Mouse (Mus musculus) neural tube, embryonic 11.5 days (tissue): ENCODE measurements around the gene Tmem106a. TPM values are rescaled to one million over a fixed set of nuclear protein-coding genes. Genes with fewer than 3 reads are reported as not detected.
"Not testable (repeated sequence)": the region's sequence is repeated elsewhere in the genome, so short reads cannot be mapped to it uniquely, and the experiment has no call there.

Experiments
- ATAC-seq: fragments of 200-750 bp; cut with Nextera tagmentation; 2 replicates; pipeline ENCODE4 v1.8.0; 2017; ENCODE audit warnings: moderate number of reproducible peaks, mild to moderate bottlenecking, moderate TSS enrichment, moderate library complexity; ENCODE audit not compliant: insufficient read depth, low FRiP score, low TSS enrichment
- DNase-seq: peaks from one replicate; pipeline ENCODE4 v3.0.0-alpha.2; 2015; ENCODE audit warnings: low spot score
- H3K27ac ChIP-seq: fragments of 300-500 bp; sonication (generic); 2 replicates; pipeline ENCODE4 v1.5.1; 2014; ENCODE audit warnings: low read depth, mild to moderate bottlenecking, low read length
- H3K27me3 ChIP-seq: fragments of 300-500 bp; sonication (generic); 2 replicates; pipeline ENCODE4 v1.6.1; 2014; ENCODE audit warnings: mild to moderate bottlenecking, low read length, mixed read lengths; ENCODE audit not compliant: control insufficient read depth, insufficient read depth
- H3K36me3 ChIP-seq: fragments of 300-500 bp; sonication (generic); 2 replicates; pipeline ENCODE4 v1.6.1; 2014; ENCODE audit warnings: mild to moderate bottlenecking, low read length, moderate library complexity, mixed read lengths; ENCODE audit not compliant: control insufficient read depth, insufficient read depth
- H3K4me1 ChIP-seq: fragments of 300-500 bp; sonication (generic); 2 replicates; pipeline ENCODE4 v1.6.1; 2014; ENCODE audit warnings: low read length, mixed read lengths; ENCODE audit not compliant: control insufficient read depth, insufficient read depth
- H3K4me2 ChIP-seq: fragments of 300-500 bp; sonication (generic); 2 replicates; pipeline ENCODE4 v1.6.1; 2014; ENCODE audit warnings: low read depth, mild to moderate bottlenecking, moderate library complexity
- H3K4me3 ChIP-seq: fragments of 300-500 bp; sonication (generic); 2 replicates; pipeline ENCODE4 v1.5.1; 2014; ENCODE audit warnings: low read depth, low read length
- H3K9ac ChIP-seq: fragments of 300-500 bp; sonication (generic); 2 replicates; pipeline ENCODE4 v1.6.1; 2014; ENCODE audit warnings: mild to moderate bottlenecking, low read length
- H3K9me3 ChIP-seq: fragments of 300-500 bp; sonication (generic); 2 replicates; pipeline ENCODE4 v1.6.1; 2016; ENCODE audit warnings: low read length; ENCODE audit not compliant: control insufficient read depth
- WGBS: fragments of 180-500 bp; shearing (Covaris S2); extraction: QIAGEN DNeasy Blood & Tissue Kit; methylation state at CpG from one replicate; pipeline ENCODE4 v1.1.7; 2014; 5-methylcytosine and 5-hydroxymethylcytosine counted together
- polyA plus RNA-seq: library from polyadenylated mRNA; unstranded; fragments of >200 nt; fragmentation: Nextera tagmentation; extraction: Ambion mirVana; gene quantifications from 2 replicates; pipeline ENCODE4 v1.2.1, GENCODE M21; 2014

The Tmem106a gene
- polyA plus RNA-seq, 1 experiment from 2014 or later, result 1.6 TPM

GRCm38 (mm10) chr11:101626649-101626994, 44.6 kb downstream of the Tmem106a start:
- WGBS, result 6% methylated on average over 8 of the region's 8 CpGs
- Histone ChIP-seq H3K9ac (peak overlapping the region; percentile 36; the same call in 1 of the 2 replicates), H3K27me3 (no peaks in the 10 kb centered on the region), H3K36me3 (no peaks in the 10 kb centered on the region), H3K4me3 (peak overlapping the region; percentile 17), H3K4me1 (no peaks in the 10 kb centered on the region), H3K4me2 (peak overlapping the region; percentile 36), H3K9me3 (no peaks in the 10 kb centered on the region), H3K27ac (no peak overlapping the region; the same call in 1 of the 2 replicates)
- no peak for DNase-seq
- ATAC-seq, result 0 out of 2 replicates have a peak, but pooled peaks have one; percentile 5

GRCm38 (mm10) chr11:101626995-101627856, 45.2 kb downstream of the Tmem106a start, which contains the start of gene Rdm1:
Gene Rdm1, plus strand, starts transcription at chr11:101627195.
- no peaks in the 10 kb centered on the region for H3K36me3 ChIP-seq
- no peaks in the 10 kb centered on the region for H3K4me1 ChIP-seq
- WGBS, result under 1% methylated on average over 32 of the region's 34 CpGs
- H3K4me2 ChIP-seq, result peak within 1 kb of the TSS; percentile 65
- H3K9ac ChIP-seq, result peak within 1 kb of the TSS; percentile 64
- no peaks in the 10 kb centered on the region for H3K9me3 ChIP-seq
- peak within 1 kb of the TSS; percentile 48 for H3K4me3 ChIP-seq
- DNase-seq (peak; percentile 91), ATAC-seq (peak; percentile 91)
- H3K27ac ChIP-seq, result peak within 1 kb of the TSS; percentile 92
- no peaks in the 10 kb centered on the region for H3K27me3 ChIP-seq

GRCm38 (mm10) chr11:101627857-101628559, 46.0 kb downstream of the Tmem106a start:
- Histone ChIP-seq H3K9me3 (no peaks in the 10 kb centered on the region), H3K36me3 (no peaks in the 10 kb centered on the region), H3K27me3 (no peaks in the 10 kb centered on the region), H3K4me2 (peak overlapping the region; percentile 65), H3K4me3 (peak overlapping the region; percentile 48), H3K9ac (peak overlapping the region; percentile 64), H3K27ac (peak overlapping the region; percentile 91), H3K4me1 (no peaks in the 10 kb centered on the region)
- whole genome bisulfite sequencing, result under 1% methylated on average over 33 of the region's 33 CpGs
- ATAC-seq (peak; percentile 27), DNase-seq (peak; percentile 90)

GRCm38 (mm10) chr11:101628733-101629417, 46.8 kb downstream of the Tmem106a start:
- H3K4me1 ChIP-seq, ATAC-seq, DNase-seq, H3K27ac ChIP-seq, H3K36me3 ChIP-seq, H3K9me3 ChIP-seq, H3K27me3 ChIP-seq, H3K9ac ChIP-seq: not testable (repeated sequence)
- peak overlapping the region; percentile 65 for H3K4me2 ChIP-seq
- 75% methylated on average over 4 of the region's 5 CpGs for WGBS
- peak overlapping the region; percentile 48; the same call in 1 of the 2 replicates for H3K4me3 ChIP-seq

GRCm38 (mm10) chr11:101635660-101636059, 53.6 kb downstream of the Tmem106a start:
- no peak for ATAC-seq
- no peaks in the 10 kb centered on the region for H3K36me3 ChIP-seq
- 77% methylated on average over 10 of the region's 10 CpGs for WGBS

GRCm38 (mm10) chr11:101639761-101640160, 57.7 kb downstream of the Tmem106a start:
- Histone ChIP-seq H3K27ac (no peak overlapping the region), H3K36me3 (no peaks in the 10 kb centered on the region), H3K9ac (no peak overlapping the region), H3K27me3 (no peaks in the 10 kb centered on the region), H3K4me1 (no peaks in the 10 kb centered on the region), H3K4me2 (no peak overlapping the region), H3K9me3 (no peaks in the 10 kb centered on the region), H3K4me3 (no peak overlapping the region)
- DNase-seq (no peak), ATAC-seq (no peak)
- 92% methylated on average over 4 of the region's 4 CpGs for WGBS

More at GRCm38 (mm10) chr11:101635660-101636059, 53.6 kb downstream of the Tmem106a start:
- Histone ChIP-seq H3K9ac (no peak overlapping the region), H3K4me2 (no peak overlapping the region), H3K4me1 (no peaks in the 10 kb centered on the region), H3K27me3 (no peaks in the 10 kb centered on the region), H3K27ac (no peak overlapping the region), H3K4me3 (no peak overlapping the region), H3K9me3 (no peaks in the 10 kb centered on the region)
- no peak for DNase-seq

GRCm38 (mm10) chr11:101640857-101641709, 59.0 kb downstream of the Tmem106a start:
- not testable (repeated sequence) for H3K4me1 ChIP-seq, H3K9me3 ChIP-seq, H3K36me3 ChIP-seq, H3K27me3 ChIP-seq
- DNase-seq (peak; percentile 82), ATAC-seq (peak; percentile 64)
- 8% methylated on average over 40 of the region's 53 CpGs for WGBS
- Histone ChIP-seq H3K4me2 (peak overlapping the region; percentile 34), H3K9ac (peak overlapping the region; percentile 49; the same call in 1 of the 2 replicates), H3K4me3 (peak overlapping the region; percentile 15; the same call in 1 of the 2 replicates), H3K27ac (0 out of 2 replicates have a peak overlapping the region, but pooled peaks have one; percentile 60)
